Mouse (Mus musculus) cortical plate, adult 2 months (tissue): ENCODE data around the gene 1110032F04Rik.

Experiments
- CTCF ChIP-seq: fragments of 200-500 bp; IDR thresholded peaks from 2 replicates; pipeline ENCODE4 v1.5.1; 2011; ENCODE audit warnings: mild to moderate bottlenecking, control low read depth, low read length; ENCODE audit not compliant: insufficient read depth; ENCODE audit errors: extremely low read depth
- POLR2A ChIP-seq: fragments of 200-500 bp; IDR thresholded peaks from 2 replicates; pipeline ENCODE4 v1.6.1; 2011; ENCODE audit warnings: mild to moderate bottlenecking, low read length, control low read depth; ENCODE audit not compliant: insufficient read depth; ENCODE audit errors: extremely low read depth

DNA sequence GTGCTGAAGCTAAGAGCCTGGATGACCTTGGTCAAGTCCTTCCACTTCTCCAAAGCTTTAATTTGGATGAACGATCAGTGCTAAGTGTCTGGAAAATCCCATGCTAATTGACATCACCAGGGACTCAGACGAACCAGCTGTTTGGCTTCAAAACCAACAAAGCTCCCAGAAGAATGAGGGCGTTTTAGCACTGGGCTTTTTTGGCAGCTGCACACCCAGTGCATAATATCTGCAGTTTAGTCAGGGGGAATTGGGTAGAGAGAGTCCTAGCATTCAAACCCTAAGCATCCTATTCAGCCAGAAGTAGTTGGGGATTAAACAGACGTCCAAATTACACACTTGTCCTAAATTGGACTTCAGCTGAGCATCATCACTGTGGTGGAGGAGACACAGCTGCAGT is 29.2 kb upstream of the 1110032F04Rik start:
- no peak for TF ChIP-seq POLR2A
- no peak for TF ChIP-seq CTCF
